Mouse (Mus musculus) spleen, adult 2 months (tissue): ENCODE measurements at regions not wholly inside any gene's neighbourhood (a gene's known extent, or its start where the extent isn't known, plus 50 kb on each side); places are given as distances from the start of the nearest gene placed in this dataset.

Experiments used
- CTCF ChIP-seq: fragments of 200-500 bp; IDR thresholded peaks from 2 replicates; pipeline ENCODE4 v1.5.1; 2011; ENCODE audit warnings: mild to moderate bottlenecking, inconsistent platforms; ENCODE audit not compliant: insufficient read depth, insufficient read length, insufficient replicate concordance; ENCODE audit errors: extremely low read depth
- POLR2A ChIP-seq: fragments of 200-500 bp; IDR thresholded peaks from 2 replicates; pipeline ENCODE4 v1.6.1; 2011; ENCODE audit warnings: low read depth, low read length, inconsistent platforms

DNA sequence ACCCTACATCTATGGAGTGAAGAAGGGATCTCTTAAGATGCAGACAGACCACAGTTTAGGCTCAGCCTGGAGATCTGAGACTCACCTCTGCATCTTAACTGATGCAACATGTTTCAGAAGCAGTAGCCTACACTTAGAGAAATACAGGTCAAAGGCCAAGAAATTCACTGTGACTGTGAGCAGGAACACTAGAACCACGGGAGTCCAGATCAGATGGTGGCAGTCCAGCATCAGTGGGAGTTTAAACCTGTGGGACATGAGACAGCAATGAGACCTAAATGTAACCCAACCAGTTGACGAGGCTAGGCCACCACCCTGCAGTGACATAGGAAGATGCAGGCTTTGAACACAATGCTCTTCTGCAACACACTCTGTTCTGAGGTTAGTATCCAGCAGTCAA is 511.1 kb upstream of the Mgmt start:
- no peak for TF ChIP-seq POLR2A
- TF ChIP-seq CTCF: no peak
